Mouse (Mus musculus): Measurements from ENCODE around the gene Dnm1.

The Dnm1 gene

GRCm38 (mm10) chr2:32259657-32260417 is 93.3 kb downstream of the Dnm1 start, which contains the start of gene Uck1:
Uck1 (minus strand) TSS chr2:32260159.
- DNase-seq: peak; percentile 94

GRCm38 (mm10) chr2:32258887-32259533 is 94.1 kb downstream of the Dnm1 start:
- DNase-seq: peak; percentile 71

All from kidney, postnatal 14 days (tissue).